Mouse (Mus musculus) urinary bladder, adult 2 months (tissue): ENCODE measurements around the gene Cdk7. TPM values are rescaled to one million over a fixed set of nuclear protein-coding genes. Genes with fewer than 3 reads are reported as not detected.
"Not testable (repeated sequence)": the region's sequence is repeated elsewhere in the genome, so short reads cannot be mapped to it uniquely, and the experiment has no call there.

Experiments
- DNase-seq: peaks from one replicate; pipeline ENCODE4 v3.0.0; 2022; ENCODE audit warnings: low spot score
- polyA plus RNA-seq: library from polyadenylated mRNA; depleted of rRNA; stranded (reverse); fragments of >200 nt; gene quantifications from 2 replicates; pipeline ENCODE4 v1.2.3, GENCODE M21; 2012; rRNA removed

Gene Cdk7
- 27.4 and 33.6 TPM in 2 replicates for polyA plus RNA-seq

DNA sequence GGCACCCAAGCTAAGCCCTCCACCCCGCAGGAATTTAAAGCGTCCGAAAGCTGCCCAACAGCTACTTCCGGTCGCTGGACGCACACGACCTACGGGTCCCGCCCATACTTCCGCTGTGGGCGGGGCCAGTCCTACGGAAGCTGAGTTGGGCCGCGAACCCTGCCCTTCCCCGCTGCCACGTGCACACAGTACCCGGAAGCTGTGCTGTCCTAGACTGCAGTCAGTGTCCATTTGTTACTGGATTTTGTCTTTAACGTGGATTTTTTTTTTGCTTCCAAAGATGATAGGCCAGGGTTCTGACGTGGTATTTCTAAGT is at the start of gene Cdk7:
Gene Cdk7, minus strand, starts transcription at position 79 of the 316 bp plus-strand sequence.
- DNase-seq, result peak; percentile 82

GRCm38 (mm10) chr13:100777491-100777890 is 46.8 kb upstream of the Cdk7 start:
- no peak for DNase-seq

GRCm38 (mm10) chr13:100776710-100777109 is 46.0 kb upstream of the Cdk7 start:
- no peak for DNase-seq

GRCm38 (mm10) chr13:100776056-100776419 is 45.3 kb upstream of the Cdk7 start:
- no peak for DNase-seq

GRCm38 (mm10) chr13:100775252-100776055 is 44.7 kb upstream of the Cdk7 start, which contains the start of gene Cenph:
Gene Cenph (minus strand): TSS chr13:100775899.
- peak; percentile 46 for DNase-seq

DNA sequence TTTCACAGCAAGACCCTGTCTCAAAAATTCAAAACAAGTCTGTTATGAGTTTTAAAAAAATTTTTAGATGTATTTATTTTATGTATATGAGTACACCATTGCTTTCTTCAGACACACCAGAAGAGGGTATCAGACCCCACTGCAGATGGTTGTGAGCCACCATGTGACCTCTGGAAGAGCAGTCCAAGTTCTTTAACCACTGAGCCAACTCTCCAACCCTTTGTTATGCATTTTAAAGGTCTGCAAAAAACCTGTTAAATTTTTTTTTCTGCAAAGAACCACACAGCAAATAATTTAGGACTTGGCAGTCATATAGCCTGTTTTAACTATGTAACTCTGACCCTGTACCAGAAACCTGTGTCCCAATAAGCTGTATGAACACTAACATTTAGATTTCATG is 44.0 kb upstream of the Cdk7 start:
- DNase-seq, result no peak

GRCm38 (mm10) chr13:100755329-100755728 is 24.6 kb upstream of the Cdk7 start:
- DNase-seq, result no peak

DNA sequence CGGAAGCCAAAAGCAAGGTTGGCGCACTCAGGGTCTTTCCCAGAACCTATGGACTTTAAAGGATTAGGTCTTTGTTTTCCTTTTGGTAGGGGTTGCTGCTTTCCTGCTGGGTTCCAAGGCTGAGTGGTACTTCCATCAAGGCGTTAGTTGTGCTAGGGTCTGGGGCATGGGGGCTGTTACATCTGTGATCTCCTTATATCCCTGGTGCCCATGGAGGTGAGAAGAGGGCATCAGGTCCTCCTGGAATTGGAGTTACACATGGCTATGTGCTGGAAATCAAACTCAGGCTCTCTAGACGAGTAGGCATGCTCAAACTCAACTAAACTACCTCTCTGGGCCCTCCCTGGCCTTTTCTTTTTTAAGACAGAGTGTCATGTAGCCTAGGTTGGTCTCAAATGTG is 23.4 kb upstream of the Cdk7 start:
- no peak for DNase-seq

DNA sequence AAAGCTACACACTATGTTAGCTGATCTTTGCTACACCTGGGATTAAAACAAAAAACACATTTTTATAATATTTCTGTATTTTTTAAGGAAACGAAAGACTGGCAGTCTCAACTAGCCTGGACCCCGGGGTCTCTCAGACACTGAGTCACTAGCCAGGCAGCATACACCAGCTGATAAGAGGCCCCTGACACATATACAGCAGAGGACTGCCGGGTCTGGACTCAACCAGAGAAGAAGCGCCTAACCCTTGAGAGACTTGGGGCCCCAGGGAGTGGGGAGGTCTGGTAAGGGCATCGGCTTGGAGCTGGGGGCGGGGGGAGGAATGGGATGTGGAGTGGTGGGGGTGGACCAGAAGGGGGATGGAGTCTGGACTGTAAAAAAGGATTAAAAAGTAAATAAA is 22.3 kb upstream of the Cdk7 start:
- DNase-seq, result no peak

DNA sequence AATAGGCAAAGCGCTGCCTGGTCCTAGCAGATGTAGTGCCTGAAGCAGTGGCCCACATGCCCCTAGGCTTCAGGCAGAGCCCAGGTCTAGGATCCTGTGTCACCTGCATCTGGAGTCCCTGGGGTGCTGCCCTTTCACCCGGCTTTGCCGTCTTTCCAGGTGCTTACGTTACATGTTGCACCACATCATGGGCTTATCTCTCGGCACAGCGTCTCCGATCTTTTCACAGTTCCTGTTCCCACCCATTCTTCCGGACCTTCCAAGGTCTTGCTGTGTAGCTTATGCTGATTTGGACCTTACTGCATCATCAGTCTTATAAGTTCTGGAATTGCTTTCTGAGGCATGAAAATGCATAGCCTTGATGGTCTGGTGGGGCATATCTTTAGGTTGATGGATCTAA is 21.8 kb upstream of the Cdk7 start:
- DNase-seq, result no peak

GRCm38 (mm10) chr13:100751402-100751801 is 20.7 kb upstream of the Cdk7 start:
- DNase-seq, result no peak

GRCm38 (mm10) chr13:100750799-100751198 is 20.1 kb upstream of the Cdk7 start:
- DNase-seq, result no peak

DNA sequence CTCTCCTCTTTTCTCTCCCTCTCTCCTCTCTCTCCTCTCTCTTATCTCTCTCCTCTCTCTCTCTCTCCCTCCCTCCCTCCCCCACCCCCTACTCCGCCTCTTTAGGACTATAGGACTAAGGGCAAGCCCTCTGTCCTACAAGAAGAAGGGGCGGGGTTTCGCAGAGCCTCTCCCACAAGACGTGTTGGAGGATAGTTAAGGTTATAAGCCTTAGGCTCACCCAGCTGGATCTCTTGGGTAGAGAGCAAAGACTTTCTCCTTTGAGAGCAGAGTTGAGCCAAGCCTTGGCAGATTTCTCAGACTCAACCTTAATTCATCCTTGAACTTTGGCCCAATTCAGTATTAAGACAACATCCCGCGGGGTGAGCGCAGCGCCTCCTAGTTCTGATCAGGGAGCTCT is 17.9 kb upstream of the Cdk7 start:
- no peak for DNase-seq

DNA sequence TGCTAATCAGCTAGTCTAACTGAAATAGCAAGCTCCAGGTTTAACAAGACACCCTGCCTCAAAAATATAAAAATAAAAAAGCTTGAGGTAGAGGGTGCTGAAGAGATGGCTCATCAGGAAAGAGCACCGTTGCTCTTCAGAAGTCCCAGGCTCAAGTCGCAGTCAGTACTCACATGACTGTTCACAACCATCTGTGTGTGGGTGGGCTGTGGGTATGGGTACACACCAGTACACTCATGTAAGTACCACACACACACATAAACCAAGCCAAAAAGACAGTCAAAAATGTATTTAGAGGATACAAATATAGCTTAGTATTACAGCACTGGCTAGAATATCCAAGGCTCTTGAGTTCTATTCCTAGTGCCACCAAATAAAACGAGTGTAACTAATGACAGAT is 15.4 kb upstream of the Cdk7 start:
- no peak for DNase-seq

GRCm38 (mm10) chr13:100744036-100744744 is 13.5 kb upstream of the Cdk7 start, which contains the start of gene Mrps36:
Gene Mrps36 (minus strand): TSS chr13:100744659.
- DNase-seq, result peak; percentile 82

- DNase-seq, result no peak
Observed at GRCm38 (mm10) chr13:100743346-100744035, 12.8 kb upstream of the Cdk7 start.

DNA sequence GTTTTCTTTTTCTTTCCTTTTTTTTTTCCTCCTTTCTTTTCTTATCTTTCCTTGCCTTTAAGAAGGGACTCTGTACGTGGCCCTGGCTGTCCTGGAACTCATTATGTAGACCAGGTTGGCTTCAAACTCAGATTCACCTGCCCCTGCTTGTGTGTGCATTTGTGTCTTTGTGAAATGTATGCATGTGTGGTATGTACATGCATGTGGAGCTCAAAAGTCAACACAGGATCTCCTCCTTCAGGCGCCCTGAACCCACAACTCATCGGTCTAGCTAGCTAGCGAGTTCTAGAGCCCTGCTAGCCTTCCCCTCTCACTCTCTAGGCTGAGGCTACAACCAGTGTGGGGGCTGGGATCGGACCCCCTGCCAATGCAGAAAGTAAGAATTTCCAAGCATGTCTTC is 12.1 kb upstream of the Cdk7 start:
- no peak for DNase-seq

GRCm38 (mm10) chr13:100732756-100733155 is 2.0 kb upstream of the Cdk7 start:
- no peak for DNase-seq

DNA sequence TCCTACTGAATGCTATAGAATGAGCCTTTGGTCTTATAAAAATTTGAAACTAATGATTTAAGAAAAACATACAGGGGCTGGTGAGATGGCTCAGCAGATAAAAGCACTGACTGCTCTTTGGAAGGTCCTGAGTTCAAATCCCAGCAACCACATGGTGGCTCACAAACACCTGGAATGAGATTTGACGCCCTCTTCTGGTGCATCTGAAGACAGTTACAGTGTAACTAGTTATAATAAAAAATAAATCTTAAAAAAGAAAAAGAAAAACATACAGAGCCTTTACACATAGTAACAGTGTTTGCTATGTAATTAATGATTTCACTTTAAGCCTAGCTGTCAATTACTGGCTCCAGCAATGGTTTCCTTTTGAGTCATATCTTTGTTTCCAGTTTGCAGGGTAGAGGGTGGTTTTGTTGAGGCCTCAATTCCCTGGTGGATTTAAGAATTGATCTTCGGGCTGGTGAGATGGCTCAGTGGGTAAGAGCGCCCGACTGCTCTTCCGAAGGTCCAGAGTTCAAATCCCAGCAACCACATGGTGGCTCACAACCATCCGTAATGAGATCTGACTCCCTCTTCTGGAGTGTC is 815 bp upstream of the Cdk7 start:
- DNase-seq, result not testable (repeated sequence)

GRCm38 (mm10) chr13:100730153-100730860 is 432 bp downstream of the Cdk7 start:
- no peak for DNase-seq

- DNase-seq, result not testable (repeated sequence)
Observed at GRCm38 (mm10) chr13:100728530-100728929, 2.2 kb downstream of the Cdk7 start.

DNA sequence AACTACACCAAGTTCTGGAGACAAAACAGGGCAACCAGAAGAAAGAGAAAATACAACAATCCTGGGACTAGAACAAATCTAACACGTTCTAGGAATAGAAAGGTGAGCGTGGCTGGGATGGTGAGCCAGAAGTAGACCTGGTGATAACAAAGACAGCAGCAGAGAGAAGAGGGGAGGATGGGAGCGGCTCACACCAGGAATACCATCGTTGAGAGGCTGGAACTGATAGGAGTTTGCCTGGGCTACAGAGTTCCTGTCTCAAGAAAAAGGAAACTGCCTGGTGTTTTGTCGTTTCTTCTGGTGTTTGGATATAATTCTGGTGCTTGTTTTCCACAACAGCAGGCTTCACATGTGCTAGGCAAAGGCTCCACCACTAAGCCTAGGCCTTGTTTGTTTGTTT is 2.7 kb downstream of the Cdk7 start:
- DNase-seq, result no peak
